Mouse (Mus musculus) urinary bladder, postnatal 36 days (tissue): Measurements from ENCODE around the gene Prkn.

Experiments
- DNase-seq, 2 experiments: peaks; one replicate each; pipeline ENCODE4 v3.0.0; 2022; ENCODE audit warnings: low spot score in 2 of 2, mixed read lengths in 1 of 2

The Prkn gene

GRCm38 (mm10) chr17:12080656-12081495 lies 1240.7 kb downstream of the Prkn start:
- DNase-seq = peak; percentile 44 to 60

- DNase-seq = no peak
Measured at GRCm38 (mm10) chr17:12082201-12082600, 1242.0 kb downstream of the Prkn start.

- no peak for DNase-seq
Measured at GRCm38 (mm10) chr17:12090261-12090927, 1250.2 kb downstream of the Prkn start.

GRCm38 (mm10) chr17:12092901-12093564 lies 1252.8 kb downstream of the Prkn start:
- no peak for DNase-seq

- no peak for DNase-seq
Measured at GRCm38 (mm10) chr17:12094016-12094415, 1253.8 kb downstream of the Prkn start.

GRCm38 (mm10) chr17:12094827-12095590 lies 1254.8 kb downstream of the Prkn start:
- DNase-seq = peak; percentile 11 to 24

GRCm38 (mm10) chr17:12099415-12099814 lies 1259.2 kb downstream of the Prkn start:
- DNase-seq = no peak

- no peak for DNase-seq
Measured at GRCm38 (mm10) chr17:12102326-12102725, 1262.1 kb downstream of the Prkn start.

GRCm38 (mm10) chr17:12103781-12104180 lies 1263.6 kb downstream of the Prkn start:
- DNase-seq = no peak

- no peak for DNase-seq
Measured at GRCm38 (mm10) chr17:12104245-12104644, 1264.1 kb downstream of the Prkn start.

GRCm38 (mm10) chr17:12104690-12105089 lies 1264.5 kb downstream of the Prkn start:
- no peak for DNase-seq

GRCm38 (mm10) chr17:12106255-12106654 lies 1266.1 kb downstream of the Prkn start:
- DNase-seq = no peak
